Comparison of ENCODE assay signal across 8 mouse cellular contexts in the genomic region with DNA sequence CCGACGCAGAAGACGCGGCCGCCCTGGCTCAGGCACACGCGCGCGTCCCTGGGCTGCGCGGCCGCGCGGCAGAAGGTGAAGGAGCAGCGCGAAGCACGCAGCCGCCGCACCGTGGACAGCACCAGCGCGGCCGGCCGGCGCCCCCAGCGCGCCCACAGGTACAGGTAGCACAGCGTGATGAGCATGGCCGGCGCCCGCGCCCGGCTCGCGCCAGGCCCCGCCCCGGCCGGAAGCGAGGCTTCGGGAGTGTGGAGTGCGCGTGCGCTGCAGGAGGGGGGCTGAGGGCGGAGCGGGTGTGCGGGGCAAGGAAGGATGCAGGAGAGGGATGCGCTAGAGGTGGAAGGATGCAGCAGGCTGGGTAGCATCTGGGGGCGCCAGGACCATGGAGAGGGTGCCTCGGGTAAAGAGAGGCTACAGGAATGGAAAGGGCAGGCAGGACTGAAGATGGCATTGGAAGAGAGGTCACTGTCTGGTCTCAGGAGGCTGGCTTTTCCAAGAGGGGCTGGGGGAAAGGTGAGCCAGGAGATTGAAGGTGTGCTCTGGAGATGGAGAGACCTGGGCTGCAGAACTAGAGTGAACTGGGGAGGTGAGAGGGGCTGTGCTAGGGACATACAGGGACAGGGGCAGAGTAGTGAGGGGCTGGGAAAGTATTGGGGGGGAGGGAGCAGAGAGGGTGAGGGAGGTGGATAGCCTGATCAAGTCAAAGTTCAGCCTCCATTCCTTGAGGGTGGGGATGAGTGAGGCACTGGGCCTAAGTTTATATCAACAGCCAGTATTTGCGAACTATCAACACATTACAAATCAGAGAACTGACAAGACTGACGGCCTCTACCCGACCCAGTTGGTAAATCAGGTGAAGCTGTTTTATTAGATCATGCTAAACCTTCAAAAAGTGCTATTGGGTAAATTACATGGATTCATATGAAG. TPM values are rescaled to one million over a fixed set of nuclear protein-coding genes. Genes with fewer than 3 reads are reported as not detected.
A peak's percentile ranks its signal among the peaks of the same experiment; 100 is the strongest.
DNase-seq lines count a peak whose midpoint lies in the region; ATAC-seq lines count a peak whose summit lies in the region.

No protein-coding gene starts in this region.

- WGBS in intestine, embryonic 15.5 days, result 5% methylated on average over 50 of the region's 52 CpGs
- WGBS in midbrain, embryonic 10.5 days, result 5% methylated on average over 52 of the region's 52 CpGs

- peak overlapping the region; percentile 97 for H3K4me2 ChIP-seq in intestine, embryonic 15.5 days (replicated peaks)

- peak; percentile 96 for ATAC-seq in intestine, embryonic 15.5 days

- no peaks in the 10 kb centered on the region for H3K27me3 ChIP-seq in intestine, embryonic 15.5 days (replicated peaks)
- no peaks in the 10 kb centered on the region for H3K27me3 ChIP-seq in midbrain, embryonic 10.5 days (ENCODE audit: low read depth, poor library complexity, severe bottlenecking)

- H3K4me1 ChIP-seq in intestine, embryonic 15.5 days (replicated peaks), result peaks cover 3% of the 10 kb centered on the region; the same call in 1 of the 2 replicates
- peaks cover 18% of the 10 kb centered on the region for H3K4me1 ChIP-seq in midbrain, embryonic 10.5 days

- H3K27ac ChIP-seq in intestine, embryonic 15.5 days, result peak overlapping the region; percentile 71; the same call in 1 of the 2 replicates
- H3K27ac ChIP-seq in midbrain, embryonic 10.5 days (replicated peaks), result peak overlapping the region; percentile 93

- peak overlapping the region; percentile 95 for H3K4me3 ChIP-seq in intestine, embryonic 15.5 days (replicated peaks)
- H3K4me3 ChIP-seq in midbrain, embryonic 10.5 days, result peak overlapping the region; percentile 99

- peak; percentile 87 to 92 for DNase-seq in adrenal gland, adult (ENCODE audit: inconsistent age in 2 of 2, low spot score in 1 of 2)
- peak; percentile 64 to 76 for DNase-seq in cerebellum, postnatal 4 days (ENCODE audit: low spot score in 2 of 2)
- DNase-seq in gastrocnemius, postnatal 36 days, result peak; percentile 57 to 70
- peak; percentile 69 to 77 for DNase-seq in left cerebral cortex, postnatal 36 days (ENCODE audit: low spot score in 2 of 2)
- DNase-seq in midbrain, embryonic 10.5 days (ENCODE audit: low spot score), result peak; percentile 86
- DNase-seq in right cerebral cortex, postnatal 36 days (ENCODE audit: low spot score in 2 of 2), result peak; percentile 43 to 60
- peak; percentile 86 for DNase-seq in yolk sac, embryonic 10.5 days (ENCODE audit: low spot score)

- intact Hi-C loops in gastrocnemius, postnatal 36 days (cut with DNase I), result no loop called here
- intact Hi-C loops in left cerebral cortex, postnatal 36 days (cut with DNase I), result loop anchor here (1.0 kb wide), 1 partner anchor 23 kb away; a partner anchor contains a TSS

- H3K36me3 ChIP-seq in intestine, embryonic 15.5 days, result no peaks in the 10 kb centered on the region
- no peaks in the 10 kb centered on the region for H3K36me3 ChIP-seq in midbrain, embryonic 10.5 days

- H3K9ac ChIP-seq in intestine, embryonic 15.5 days, result peak overlapping the region; percentile 83

- no peaks in the 10 kb centered on the region for H3K9me3 ChIP-seq in intestine, embryonic 15.5 days
- no peaks in the 10 kb centered on the region for H3K9me3 ChIP-seq in midbrain, embryonic 10.5 days (replicated peaks)

RNA-seq across cellular contexts. Expression of a gene that starts 23.0 kb away (rescaled TPM):
- total RNA-seq in gastrocnemius, postnatal 36 days (2021), result 1 to 10 TPM; 6.5 to 6.8 TPM
- 7.7 and 8.3 TPM in 2 replicates for polyA plus RNA-seq in intestine, embryonic 15.5 days (2015; fragmentation: Nextera tagmentation; extraction: Ambion mirVana)
- 10 to 100 TPM; 15.6 to 20.0 TPM for total RNA-seq in left cerebral cortex, postnatal 36 days (2021)
- polyA plus RNA-seq in midbrain, embryonic 10.5 days (2016; fragmentation: Nextera tagmentation; extraction: Ambion mirVana), result 12.6 and 13.1 TPM in 2 replicates

RNA-seq across cellular contexts. Expression of a gene that starts 37.9 kb away (rescaled TPM):
- under 1 TPM; 0.61 to 0.81 TPM for total RNA-seq in gastrocnemius, postnatal 36 days (2021)
- polyA plus RNA-seq in intestine, embryonic 15.5 days (2015; fragmentation: Nextera tagmentation; extraction: Ambion mirVana), result 4.4 and 4.7 TPM in 2 replicates
- under 1 TPM in 1 of 2 experiments, not detected in 1; 0.25 TPM for total RNA-seq in left cerebral cortex, postnatal 36 days (2021)
- 6.1 and 6.2 TPM in 2 replicates for polyA plus RNA-seq in midbrain, embryonic 10.5 days (2016; fragmentation: Nextera tagmentation; extraction: Ambion mirVana)

Comparison
In these comparisons a context has a peak if more than half of its experiments do, and no peak if none do; other contexts are left out.
1. Peak in every context shown above with its lines: DNase-seq, ATAC-seq, H3K4me3 ChIP-seq and H3K27ac ChIP-seq.